ENCODE assay signal across 9 mouse cellular contexts in the genomic region with DNA sequence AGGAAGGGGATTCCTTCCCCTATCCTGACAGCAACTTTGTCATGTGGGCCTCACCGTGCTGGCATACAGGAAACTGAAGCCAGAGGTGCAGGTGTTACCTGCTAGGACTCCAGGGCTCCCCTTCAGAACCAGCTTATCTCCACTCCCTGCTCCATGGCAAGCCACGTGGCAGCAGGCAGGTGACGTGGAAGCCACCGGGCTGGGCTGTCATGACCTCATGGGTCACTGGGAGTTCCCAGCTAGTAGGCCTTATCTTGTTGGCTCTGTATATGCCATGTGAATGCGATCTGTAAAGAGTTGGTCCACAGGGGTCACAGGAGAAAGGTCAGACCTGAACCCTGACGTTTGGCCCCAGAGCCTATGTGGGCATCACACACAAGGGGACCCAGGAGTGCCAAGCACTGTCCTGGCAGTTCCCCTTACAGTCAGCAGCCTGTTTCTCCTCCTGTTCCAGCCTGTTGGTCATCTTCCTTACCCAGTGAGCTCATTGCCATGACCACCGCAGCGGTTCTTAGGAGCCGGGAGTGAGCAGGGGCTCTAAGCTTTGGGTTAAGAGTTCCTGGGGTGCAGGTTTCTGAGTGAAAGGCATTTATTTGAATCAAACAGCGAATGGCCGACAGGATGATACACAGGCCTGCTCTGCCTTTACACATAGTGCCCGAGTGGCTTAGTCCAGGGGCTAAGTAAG. TPM values are rescaled to one million over a fixed set of nuclear protein-coding genes. Genes with fewer than 3 reads are reported as not detected.
A peak's percentile ranks its signal among the peaks of the same experiment; 100 is the strongest.
DNase-seq lines count a peak whose midpoint lies in the region; ATAC-seq and TF ChIP-seq lines count a peak whose summit lies in the region.
"Had no signal": no experiment of that assay in that cellular context is flagged by ENCODE, and none has a peak within 500 bp of the region (broad histone marks: within the 10 kb centered on the region; RNA-seq: fewer than 3 reads in every experiment).

No protein-coding gene starts in this region.

- WGBS in lung, embryonic 14.5 days = 69% methylated on average over 12 of the region's 12 CpGs
- 56% methylated on average over 12 of the region's 12 CpGs for WGBS in intestine, postnatal 0 days
- 72% methylated on average over 12 of the region's 12 CpGs for WGBS in midbrain, embryonic 15.5 days

- H3K4me2 ChIP-seq in lung, embryonic 14.5 days = no peak overlapping the region
- H3K4me2 ChIP-seq in intestine, postnatal 0 days (replicated peaks; ENCODE audit: low read depth) = no peak overlapping the region
- no peak overlapping the region for H3K4me2 ChIP-seq in midbrain, embryonic 15.5 days

- H3K4me3 ChIP-seq in lung, embryonic 14.5 days (ENCODE audit: low read depth, low read length) = no peak overlapping the region
- no peak overlapping the region for H3K4me3 ChIP-seq in intestine, postnatal 0 days (ENCODE audit: low read depth, low read length)
- no peak overlapping the region for H3K4me3 ChIP-seq in midbrain, embryonic 15.5 days

- no peak for TF ChIP-seq CTCF in lung, embryonic 14.5 days (IDR thresholded peaks at IDR 0.05; ENCODE audit: low read depth)
- no peak for TF ChIP-seq CTCF in intestine, postnatal 0 days (IDR thresholded peaks at IDR 0.05; ENCODE audit: low read depth)

- peak overlapping the region; percentile 82 for H3K27ac ChIP-seq in lung, embryonic 14.5 days (ENCODE audit: low read depth)
- peak overlapping the region; percentile 85 for H3K27ac ChIP-seq in intestine, postnatal 0 days (ENCODE audit: low read depth, low read length)
- H3K27ac ChIP-seq in midbrain, embryonic 15.5 days = peak overlapping the region; percentile 45; the same call in 1 of the 2 replicates

- no peak for ATAC-seq in lung, embryonic 14.5 days (ENCODE audit: insufficient read depth)
- ATAC-seq in intestine, postnatal 0 days = peak; percentile 80
- no peak for ATAC-seq in midbrain, embryonic 15.5 days (replicated peaks)

- no peak overlapping the region; the same call in 1 of the 2 replicates for H3K9ac ChIP-seq in lung, embryonic 14.5 days
- H3K9ac ChIP-seq in intestine, postnatal 0 days (ENCODE audit: low read depth, low read length) = no peak overlapping the region
- H3K9ac ChIP-seq in midbrain, embryonic 15.5 days = no peak overlapping the region

- H3K9me3 ChIP-seq in lung, embryonic 14.5 days (ENCODE audit: low read depth, low read length) = no peaks in the 10 kb centered on the region
- no peaks in the 10 kb centered on the region for H3K9me3 ChIP-seq in intestine, postnatal 0 days (ENCODE audit: control insufficient read depth)
- H3K9me3 ChIP-seq in midbrain, embryonic 15.5 days = no peaks in the 10 kb centered on the region

- H3K36me3 ChIP-seq in lung, embryonic 14.5 days (ENCODE audit: insufficient read depth) = peaks cover 28% of the 10 kb centered on the region; the same call in 1 of the 2 replicates
- peaks cover 37% of the 10 kb centered on the region for H3K36me3 ChIP-seq in intestine, postnatal 0 days (ENCODE audit: control insufficient read depth, insufficient read depth)
- H3K36me3 ChIP-seq in midbrain, embryonic 15.5 days (replicated peaks) = no peaks in the 10 kb centered on the region

- H3K4me1 ChIP-seq in lung, embryonic 14.5 days (ENCODE audit: insufficient read depth) = peaks cover 29% of the 10 kb centered on the region
- H3K4me1 ChIP-seq in intestine, postnatal 0 days (replicated peaks; ENCODE audit: control insufficient read depth, insufficient read depth, low read length) = no peaks in the 10 kb centered on the region
- peaks cover 30% of the 10 kb centered on the region for H3K4me1 ChIP-seq in midbrain, embryonic 15.5 days

- H3K27me3 ChIP-seq in lung, embryonic 14.5 days (ENCODE audit: insufficient read depth, low read length) = peaks cover 9% of the 10 kb centered on the region; the same call in 1 of the 2 replicates
- H3K27me3 ChIP-seq in intestine, postnatal 0 days (replicated peaks; ENCODE audit: control insufficient read depth, insufficient read depth, low read length) = no peaks in the 10 kb centered on the region
- H3K27me3 ChIP-seq in midbrain, embryonic 15.5 days (replicated peaks) = peaks cover 16% of the 10 kb centered on the region

- DNase-seq in heart, adult 11 months = peak; percentile 92
- DNase-seq in heart, adult 18-20 months = no peak
- DNase-seq in lung, embryonic 14.5 days = no peak
- no peak for DNase-seq in lung, postnatal 25 days (ENCODE audit: low spot score)
- DNase-seq in T-cell, adult 2 months (ENCODE audit: low spot score) = no peak
- no peak for DNase-seq in gastrocnemius, adult 8-10 months (ENCODE audit: low spot score in 2 of 2)

RNA-seq across cellular contexts. Expression of gene Trhr2, which starts 30.0 kb away (rescaled TPM):
- total RNA-seq in heart, adult 18-20 months (2021) = not detected
- not detected in 2 replicates for polyA plus RNA-seq in lung, embryonic 14.5 days (2014; fragmentation: Nextera tagmentation; extraction: Ambion mirVana)
- polyA plus RNA-seq in intestine, postnatal 0 days (2015; fragmentation: Nextera tagmentation; extraction: Ambion mirVana) = not detected in 2 replicates
- not detected in 2 replicates for polyA plus RNA-seq in midbrain, embryonic 15.5 days (2015; fragmentation: Nextera tagmentation; extraction: Ambion mirVana)
- not detected for total RNA-seq in gastrocnemius, adult 8-10 months (2022)
- total RNA-seq: granulocyte monocyte progenitor cell, adult 5-6 weeks had no signal

RNA-seq across cellular contexts. Expression of gene Zc3h18, which starts 45.8 kb away (rescaled TPM):
- total RNA-seq in heart, adult 18-20 months (2021) = 10 to 100 TPM; 20.9 to 24.5 TPM
- 42.4 and 44.3 TPM in 2 replicates for polyA plus RNA-seq in lung, embryonic 14.5 days (2014; fragmentation: Nextera tagmentation; extraction: Ambion mirVana)
- 24.0 and 26.1 TPM in 2 replicates for polyA plus RNA-seq in intestine, postnatal 0 days (2015; fragmentation: Nextera tagmentation; extraction: Ambion mirVana)
- 38.9 and 41.3 TPM in 2 replicates for polyA plus RNA-seq in midbrain, embryonic 15.5 days (2015; fragmentation: Nextera tagmentation; extraction: Ambion mirVana)
- total RNA-seq in gastrocnemius, adult 8-10 months (2022) = 10 to 100 TPM; 22.9 to 30.7 (median 25.8) TPM

RNA-seq across cellular contexts. Expression of gene Zfpm1, which starts 48.6 kb away (rescaled TPM):
- total RNA-seq in heart, adult 18-20 months (2021) = 10 to 100 TPM; 18.4 to 23.0 TPM
- polyA plus RNA-seq in lung, embryonic 14.5 days (2014; fragmentation: Nextera tagmentation; extraction: Ambion mirVana) = 2.7 and 2.9 TPM in 2 replicates
- 7.7 and 9.8 TPM in 2 replicates for polyA plus RNA-seq in intestine, postnatal 0 days (2015; fragmentation: Nextera tagmentation; extraction: Ambion mirVana)
- polyA plus RNA-seq in midbrain, embryonic 15.5 days (2015; fragmentation: Nextera tagmentation; extraction: Ambion mirVana) = 1.5 and 1.8 TPM in 2 replicates
- 1 to 10 TPM; 4.7 to 9.2 (median 6.3) TPM for total RNA-seq in gastrocnemius, adult 8-10 months (2022)
